Mouse (Mus musculus) layer of hippocampus, adult 11-12 months (tissue): ENCODE measurements at regions not wholly inside any gene's neighbourhood (a gene's known extent, or its start where the extent isn't known, plus 50 kb on each side); places are given as distances from the start of the nearest gene placed in this dataset.
A peak's percentile ranks its signal among the peaks of the same experiment; 100 is the strongest.

ENCODE experiments used
- DNase-seq: peaks from one replicate; pipeline ENCODE4 v3.0.0; 2022; ENCODE audit warnings: low spot score

DNA sequence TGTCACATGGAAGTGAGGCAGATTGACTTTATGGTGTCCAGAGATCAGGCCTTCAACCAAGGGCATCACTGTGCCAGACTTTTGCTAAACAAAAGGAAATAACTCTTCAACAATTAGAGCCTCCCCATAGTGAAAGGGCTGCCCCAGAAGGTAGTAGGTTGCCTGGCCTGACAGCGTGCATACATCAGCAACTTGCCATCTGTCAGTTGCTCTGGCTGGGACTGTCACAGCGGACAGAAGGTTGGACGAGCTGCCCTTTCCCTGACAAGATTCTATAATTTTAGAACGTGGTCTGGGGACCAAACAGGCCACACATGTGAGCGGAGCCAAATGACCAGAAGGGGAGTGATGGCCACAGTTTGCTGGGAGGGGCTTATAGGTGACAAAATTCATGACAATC is 119.7 kb upstream of the Rpl38 start:
- DNase-seq, result no peak

DNA sequence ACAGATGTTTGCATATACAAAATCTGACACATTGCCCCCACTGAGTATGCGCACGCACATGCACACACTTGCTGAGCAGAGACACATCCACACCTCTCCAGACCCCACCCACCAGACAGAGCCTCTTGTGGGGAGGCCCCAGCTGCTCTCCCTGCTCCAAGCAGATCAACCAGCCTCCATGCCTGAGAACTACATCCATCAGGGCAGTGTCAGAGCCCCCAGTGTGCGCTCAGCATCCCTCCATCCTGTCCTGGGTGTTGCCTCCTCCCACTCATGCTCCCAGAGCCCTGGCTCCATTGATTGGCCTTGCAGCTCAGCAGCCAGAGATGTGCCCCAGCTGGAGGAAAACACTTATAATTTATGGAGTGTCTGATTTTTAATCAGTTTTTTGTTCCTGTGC is 124.1 kb upstream of the Rpl38 start:
- no peak for DNase-seq

GRCm38 (mm10) chr11:114542167-114542566 is 126.2 kb upstream of the Rpl38 start:
- no peak for DNase-seq

DNA sequence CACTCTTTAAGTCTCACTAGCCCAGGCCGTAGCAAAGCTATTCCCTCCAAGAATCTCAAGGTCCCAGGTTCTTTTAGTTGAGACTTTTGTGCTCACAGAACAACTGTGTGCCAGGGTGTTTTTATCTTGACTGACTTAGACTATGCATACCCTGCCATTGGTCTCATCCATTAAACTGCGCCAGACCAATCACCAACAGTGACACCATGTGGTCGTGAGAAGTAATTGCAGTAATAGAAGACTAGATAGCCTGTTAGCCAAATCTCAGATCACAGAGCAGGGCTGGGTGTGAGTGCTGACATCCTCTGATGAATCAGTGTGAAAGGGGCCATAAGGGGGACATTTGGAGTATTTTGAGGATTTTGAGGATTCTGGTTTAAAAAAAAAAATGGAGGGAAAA is 127.8 kb upstream of the Rpl38 start:
- DNase-seq, result no peak

GRCm38 (mm10) chr11:114536616-114537493 is 131.5 kb upstream of the Rpl38 start:
- DNase-seq, result peak; percentile 17

GRCm38 (mm10) chr11:114535900-114536299 is 132.4 kb upstream of the Rpl38 start:
- no peak for DNase-seq

GRCm38 (mm10) chr11:114534436-114534835 is 133.9 kb upstream of the Rpl38 start:
- peak; percentile 32 for DNase-seq

GRCm38 (mm10) chr11:114531241-114531765 is 137.0 kb upstream of the Rpl38 start:
- DNase-seq, result no peak

GRCm38 (mm10) chr11:114528937-114529772 is 139.2 kb upstream of the Rpl38 start:
- no peak for DNase-seq

GRCm38 (mm10) chr11:114523444-114524238 is 144.7 kb upstream of the Rpl38 start:
- DNase-seq, result peak; percentile 73

DNA sequence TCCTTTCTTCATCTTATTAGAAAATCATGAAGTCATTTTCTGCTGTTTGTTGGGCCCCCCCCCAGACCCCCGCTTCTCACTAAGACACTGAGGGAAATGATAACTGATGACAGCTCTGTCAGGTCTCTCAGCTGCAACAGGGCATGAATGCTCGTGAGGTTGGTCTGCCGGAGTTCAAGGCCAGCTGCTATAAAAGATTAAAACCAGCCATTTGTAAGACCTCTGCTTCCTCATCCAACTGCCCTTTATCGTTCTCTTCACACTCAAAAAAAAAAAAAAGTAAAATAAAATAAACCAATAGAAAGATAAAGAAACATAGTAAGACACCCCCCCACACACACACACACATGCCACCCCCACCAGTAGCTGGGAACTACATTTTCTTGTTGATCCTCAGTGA is 153.0 kb upstream of the Rpl38 start:
- no peak for DNase-seq

DNA sequence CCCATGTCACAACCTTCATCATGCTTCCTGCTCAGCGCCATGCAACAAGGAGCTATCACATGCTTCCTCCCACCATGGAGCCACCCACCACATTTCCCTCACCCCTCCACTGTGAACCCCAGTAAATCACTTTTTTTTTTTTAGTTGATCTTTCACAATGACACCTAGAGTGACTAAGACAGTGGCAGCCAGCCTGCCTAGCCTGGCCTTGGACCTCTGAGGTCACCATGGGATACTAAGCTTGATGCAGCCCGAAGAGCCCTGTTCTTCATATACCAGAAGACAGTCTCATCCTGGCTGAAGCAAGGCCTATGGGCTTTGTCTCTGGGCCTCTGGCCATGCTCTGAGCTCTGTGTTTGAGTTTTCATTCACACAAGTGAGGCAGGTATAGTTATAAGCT is 154.2 kb upstream of the Rpl38 start:
- DNase-seq, result no peak

GRCm38 (mm10) chr11:114513446-114513845 is 154.9 kb upstream of the Rpl38 start:
- DNase-seq, result no peak

GRCm38 (mm10) chr11:114511994-114512393 is 156.3 kb upstream of the Rpl38 start:
- DNase-seq, result no peak

DNA sequence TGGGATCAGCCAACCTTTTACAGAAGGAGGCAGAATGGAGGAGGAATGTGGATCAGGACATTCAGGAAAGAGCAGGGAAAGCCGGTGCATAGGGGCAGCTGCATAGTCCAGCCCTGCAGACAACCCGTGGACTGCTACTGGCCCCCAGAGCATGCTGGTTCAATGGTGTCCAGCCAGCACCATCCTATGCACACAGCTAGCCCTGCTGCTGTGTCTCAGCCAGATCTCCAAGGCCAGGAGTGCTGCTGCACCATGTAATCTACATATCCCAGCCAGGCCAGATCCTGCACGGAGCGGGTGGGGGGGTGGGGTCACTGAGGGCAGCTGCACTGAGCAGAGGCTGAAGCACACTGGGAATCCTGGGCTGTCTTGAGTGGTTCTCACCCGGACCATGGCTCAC is 165.8 kb upstream of the Rpl38 start:
- DNase-seq, result no peak

DNA sequence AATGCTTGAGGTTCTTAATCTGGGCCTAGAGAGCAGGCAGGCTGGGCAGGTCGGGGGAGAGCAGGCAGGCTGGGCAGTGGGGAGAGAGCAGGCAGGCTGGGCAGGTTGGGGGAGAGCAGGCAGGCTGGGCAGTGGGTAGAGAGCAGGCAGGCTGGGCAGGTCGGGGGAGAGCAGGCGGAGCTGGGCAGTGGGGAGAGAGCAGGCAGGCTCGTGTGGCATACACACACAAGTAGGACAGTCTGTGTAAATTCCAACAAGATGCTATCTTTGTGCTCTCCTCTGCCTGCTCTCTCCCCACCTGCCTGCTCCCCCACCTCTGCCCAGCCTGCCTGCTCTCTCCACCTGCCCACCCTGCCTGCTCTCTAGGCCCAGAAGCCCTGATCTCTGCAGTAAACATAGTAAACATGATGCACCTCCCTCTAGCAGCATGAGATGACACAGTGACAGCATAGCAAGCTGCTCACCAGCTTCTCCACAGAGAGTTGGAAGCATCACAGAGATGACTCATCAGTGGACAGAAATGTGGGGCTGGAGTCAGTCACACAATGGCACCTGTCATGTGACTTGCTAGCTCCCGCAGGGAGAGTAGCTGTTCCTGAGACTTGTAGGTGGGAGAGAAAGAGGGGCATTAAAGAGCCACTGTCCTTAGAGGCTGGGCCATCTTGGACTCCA is 166.3 kb upstream of the Rpl38 start:
- DNase-seq, result peak; percentile 39

DNA sequence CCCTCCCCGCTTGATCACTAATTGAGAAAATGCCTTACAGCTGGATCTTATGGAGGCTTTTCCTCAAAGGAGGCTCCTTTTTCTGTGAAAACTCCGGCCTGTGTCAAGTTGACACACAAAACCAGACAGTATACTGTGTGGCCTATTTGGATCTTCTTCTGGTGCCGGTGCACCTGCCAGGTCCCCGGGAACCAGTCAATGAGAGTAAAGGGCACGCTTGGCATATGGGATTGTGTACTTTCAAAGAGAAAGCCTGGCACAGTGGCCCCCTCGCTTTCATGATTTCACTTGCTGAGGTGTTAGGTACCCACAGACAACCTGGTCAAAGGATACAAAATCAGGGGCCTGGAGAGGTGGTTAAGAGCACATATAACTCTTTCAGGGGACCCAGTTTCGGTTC is 167.9 kb upstream of the Rpl38 start:
- DNase-seq, result no peak

DNA sequence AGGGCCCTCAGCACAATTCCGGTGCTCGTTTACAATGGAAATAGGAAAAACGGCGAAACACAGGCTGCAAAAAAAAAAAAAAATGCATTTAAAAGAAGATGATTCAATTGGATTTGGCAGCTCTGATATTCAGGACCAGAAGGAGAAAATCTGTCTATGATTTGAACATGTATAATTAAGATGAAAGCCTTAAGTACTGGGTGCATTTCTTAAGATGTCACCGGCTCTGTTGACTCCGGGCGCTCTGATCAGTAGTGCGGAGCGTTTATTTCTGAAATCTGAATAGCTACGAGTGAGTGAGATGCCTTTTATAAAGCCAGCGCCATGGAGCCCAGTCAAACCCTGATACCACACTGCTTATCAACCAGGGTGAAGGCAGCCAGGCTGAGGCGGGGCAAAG is 168.7 kb upstream of the Rpl38 start:
- DNase-seq, result no peak

GRCm38 (mm10) chr11:114495520-114495921 is 172.8 kb upstream of the Rpl38 start:
- no peak for DNase-seq

GRCm38 (mm10) chr11:114486455-114486854 is 181.9 kb upstream of the Rpl38 start:
- no peak for DNase-seq

- DNase-seq, result no peak
These were observed 182.9 kb upstream of the Rpl38 start for GRCm38 (mm10) chr11:114485429-114485828.

- no peak for DNase-seq
These were observed 183.7 kb upstream of the Rpl38 start for GRCm38 (mm10) chr11:114484668-114484953.
